Mouse (Mus musculus): Measurements from ENCODE around the gene Ms4a4c.

DNA sequence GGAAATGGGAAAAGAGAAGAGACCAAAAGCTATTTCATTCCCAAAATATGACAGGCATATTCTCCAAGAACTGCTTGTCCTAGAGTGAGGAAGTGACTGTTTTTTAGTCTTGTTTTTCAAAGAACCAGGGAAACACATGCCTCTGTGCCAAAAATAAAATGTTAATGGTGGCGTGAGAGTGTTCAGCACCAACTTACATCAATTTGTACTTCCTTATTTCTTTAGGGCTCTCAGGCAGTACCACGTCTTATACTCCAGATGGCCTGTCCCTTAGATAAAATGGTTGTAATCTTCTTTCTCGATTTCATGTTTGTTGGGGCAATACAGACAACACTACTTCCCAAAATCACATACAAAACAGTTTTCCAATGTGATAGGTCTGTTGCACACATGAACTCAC lies 36.3 kb upstream of the Ms4a4c start:
- no peak for TF ChIP-seq POLR2A (IDR thresholded peaks at IDR 0.05; ENCODE audit: borderline replicate concordance, control insufficient read depth, low read depth, low read length)
- TF ChIP-seq CTCF (IDR thresholded peaks at IDR 0.05; ENCODE audit: control insufficient read depth, insufficient read depth, low read length) = no peak
